Mouse (Mus musculus): ENCODE measurements around the gene Gopc. TPM values are rescaled to one million over a fixed set of nuclear protein-coding genes. Genes with fewer than 3 reads are reported as not detected.

Gopc gene
- 19.1 and 21.3 TPM in 2 replicates for polyA plus RNA-seq (2014; fragmentation: Nextera tagmentation; extraction: Ambion mirVana)

- peak within 1 kb of the TSS; percentile 88 for H3K9ac ChIP-seq (replicated peaks; ENCODE audit: low read depth, low read length)
- no peaks in the 10 kb centered on the region for H3K36me3 ChIP-seq (ENCODE audit: control insufficient read depth, insufficient read depth, low read length)
- H3K27ac ChIP-seq (ENCODE audit: low read length): peak within 1 kb of the TSS; percentile 93
- peak within 1 kb of the TSS; percentile 90 for H3K4me3 ChIP-seq (ENCODE audit: low read depth, low read length)
- no peaks in the 10 kb centered on the region for H3K9me3 ChIP-seq (ENCODE audit: control insufficient read depth, low read depth, low read length)
- 0 out of 2 replicates have a peak, but pooled peaks cover 3% of the 10 kb centered on the region for H3K4me1 ChIP-seq (ENCODE audit: control insufficient read depth, insufficient read depth, low read length)
- peak; percentile 98 for ATAC-seq (ENCODE audit: insufficient number of reproducible peaks, insufficient read depth, low FRiP score, low read depth)
- peak within 1 kb of the TSS; percentile 69 for H3K4me2 ChIP-seq (replicated peaks; ENCODE audit: low read depth, low read length)
- no peaks in the 10 kb centered on the region for H3K27me3 ChIP-seq (ENCODE audit: control insufficient read depth, insufficient read depth, low read length)
- under 1% methylated on average over 65 of the region's 71 CpGs for WGBS
Measured at GRCm38 (mm10) chr10:52381845-52382591, at the start of gene Gopc. Gopc (minus strand) TSS chr10:52382124.

GRCm38 (mm10) chr10:52430953-52431352, 49.0 kb upstream of the Gopc start:
- H3K27me3 ChIP-seq (ENCODE audit: control insufficient read depth, insufficient read depth, low read length): no peaks in the 10 kb centered on the region

DNA sequence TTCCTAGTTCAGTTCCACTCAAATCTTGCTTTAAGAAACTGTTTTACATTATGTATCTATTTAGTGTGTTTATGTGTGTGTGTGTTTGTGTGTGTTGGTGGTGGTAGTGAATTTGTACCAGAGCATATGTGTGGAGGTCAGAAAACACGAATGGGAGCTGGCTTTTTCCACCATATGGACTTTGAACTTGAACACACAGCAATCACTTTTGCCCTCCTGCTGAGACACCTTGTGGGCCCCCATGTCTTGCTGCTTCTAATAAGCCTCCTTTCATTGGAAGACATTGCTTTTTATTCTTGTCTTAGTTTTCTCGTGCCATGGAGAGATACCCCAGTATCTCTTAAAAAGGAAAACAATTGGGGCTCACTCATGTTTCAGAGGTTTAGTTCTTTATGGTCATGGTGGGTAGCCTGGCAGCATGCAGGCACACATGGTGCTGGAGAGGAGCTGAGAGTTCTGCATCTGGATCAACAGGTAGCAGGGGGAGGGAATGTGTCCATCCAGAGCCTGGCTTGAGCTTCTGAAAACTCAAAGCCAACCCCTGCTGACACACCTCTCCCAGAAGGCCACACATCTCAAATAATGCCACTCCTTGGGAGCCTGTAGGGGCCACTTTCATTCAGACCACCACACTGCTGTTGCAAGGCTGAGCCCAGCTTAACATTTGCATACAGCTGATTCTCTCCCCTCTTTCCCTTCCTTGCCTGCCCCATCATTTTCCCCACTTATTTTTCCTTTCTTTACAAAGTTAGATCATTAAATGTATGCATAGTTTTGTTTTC, 45.9 kb upstream of the Gopc start:
- H3K9me3 ChIP-seq (ENCODE audit: control insufficient read depth, low read depth, low read length): no peaks in the 10 kb centered on the region
- no peak overlapping the region for H3K9ac ChIP-seq (replicated peaks; ENCODE audit: low read depth, low read length)
- H3K36me3 ChIP-seq (ENCODE audit: control insufficient read depth, insufficient read depth, low read length): peaks cover 25% of the 10 kb centered on the region
- no peak overlapping the region for H3K4me2 ChIP-seq (replicated peaks; ENCODE audit: low read depth, low read length)
- ATAC-seq (ENCODE audit: insufficient number of reproducible peaks, insufficient read depth, low FRiP score, low read depth): no peak
- no peak overlapping the region for H3K4me3 ChIP-seq (ENCODE audit: low read depth, low read length)
- 53% methylated on average over 2 of the region's 2 CpGs for WGBS
- H3K4me1 ChIP-seq (ENCODE audit: control insufficient read depth, insufficient read depth, low read length): no peaks in the 10 kb centered on the region
- H3K27me3 ChIP-seq (ENCODE audit: control insufficient read depth, insufficient read depth, low read length): no peaks in the 10 kb centered on the region
- H3K27ac ChIP-seq (ENCODE audit: low read length): no peak overlapping the region

More at GRCm38 (mm10) chr10:52430953-52431352, 49.0 kb upstream of the Gopc start:
- Histone ChIP-seq H3K4me2 (replicated peaks; ENCODE audit: low read depth, low read length) (no peak overlapping the region), H3K4me1 (ENCODE audit: control insufficient read depth, insufficient read depth, low read length) (no peaks in the 10 kb centered on the region), H3K27ac (ENCODE audit: low read length) (no peak overlapping the region), H3K36me3 (ENCODE audit: control insufficient read depth, insufficient read depth, low read length) (peaks cover 42% of the 10 kb centered on the region), H3K9me3 (ENCODE audit: control insufficient read depth, low read depth, low read length) (no peaks in the 10 kb centered on the region), H3K4me3 (ENCODE audit: low read depth, low read length) (no peak overlapping the region), H3K9ac (replicated peaks; ENCODE audit: low read depth, low read length) (no peak overlapping the region)
- no peak for ATAC-seq (ENCODE audit: insufficient number of reproducible peaks, insufficient read depth, low FRiP score, low read depth)
- WGBS: 83% methylated on average over 1 of the region's 1 CpGs

DNA sequence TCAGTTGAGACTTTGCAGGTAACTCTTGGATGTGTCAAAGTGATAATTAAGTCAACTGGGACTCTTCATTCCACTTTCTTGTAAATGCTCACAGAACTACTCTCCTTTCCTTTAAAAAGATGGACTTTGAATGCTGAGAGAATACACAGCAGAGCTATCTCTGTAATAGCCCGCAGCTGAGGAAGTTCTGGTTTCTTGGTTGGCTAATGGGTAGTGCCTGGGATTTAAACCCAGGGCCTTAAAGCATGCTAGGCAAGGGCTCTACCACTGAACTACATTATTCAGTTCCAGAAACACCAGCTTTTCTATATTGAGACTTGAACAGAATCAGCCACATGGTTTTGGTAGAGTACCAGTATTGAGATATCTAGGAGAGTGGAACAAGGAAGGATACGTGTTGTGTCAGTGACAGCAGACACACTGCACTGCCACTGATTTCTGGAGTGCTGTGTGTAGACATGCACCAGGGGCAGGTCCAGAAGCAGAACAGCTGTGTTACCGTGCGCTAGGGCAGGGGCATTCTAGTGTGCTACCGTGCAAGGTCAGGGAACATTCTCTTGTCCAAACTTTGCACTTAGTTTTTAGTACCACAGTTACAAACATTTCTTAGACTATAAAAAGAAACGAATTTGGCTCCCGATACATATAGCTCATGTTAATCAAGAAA, 44.5 kb upstream of the Gopc start:
- no peak overlapping the region for H3K27ac ChIP-seq (ENCODE audit: low read length)
- no peaks in the 10 kb centered on the region for H3K9me3 ChIP-seq (ENCODE audit: control insufficient read depth, low read depth, low read length)
- H3K4me3 ChIP-seq (ENCODE audit: low read depth, low read length): no peak overlapping the region
- no peaks in the 10 kb centered on the region for H3K4me1 ChIP-seq (ENCODE audit: control insufficient read depth, insufficient read depth, low read length)
- peaks cover 15% of the 10 kb centered on the region for H3K36me3 ChIP-seq (ENCODE audit: control insufficient read depth, insufficient read depth, low read length)
- H3K27me3 ChIP-seq (ENCODE audit: control insufficient read depth, insufficient read depth, low read length): no peaks in the 10 kb centered on the region
- no peak overlapping the region for H3K9ac ChIP-seq (replicated peaks; ENCODE audit: low read depth, low read length)
- no peak for ATAC-seq (ENCODE audit: insufficient number of reproducible peaks, insufficient read depth, low FRiP score, low read depth)
- 77% methylated on average over 7 of the region's 7 CpGs for WGBS
- H3K4me2 ChIP-seq (replicated peaks; ENCODE audit: low read depth, low read length): no peak overlapping the region

DNA sequence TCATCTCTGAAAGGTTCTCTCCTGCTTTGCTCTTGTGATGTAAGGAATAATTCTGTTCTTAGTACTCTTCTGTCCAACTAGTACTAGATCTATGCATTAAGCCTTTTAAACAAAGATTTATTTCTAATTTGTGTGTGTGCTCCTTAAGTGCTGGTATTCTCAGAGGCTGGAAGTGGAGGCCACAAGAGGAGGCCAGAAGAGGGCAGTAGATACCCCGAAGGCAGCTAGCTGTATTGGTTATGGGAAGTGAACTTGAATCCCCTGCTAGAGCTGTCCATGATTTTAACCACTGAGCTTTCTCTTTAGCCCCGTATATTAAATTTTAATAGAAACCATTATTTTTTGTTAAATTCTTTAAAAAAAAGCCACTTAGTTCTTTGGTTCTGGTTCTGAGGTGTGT, 41.2 kb upstream of the Gopc start:
- H3K27me3 ChIP-seq (ENCODE audit: control insufficient read depth, insufficient read depth, low read length): no peaks in the 10 kb centered on the region
- H3K4me2 ChIP-seq (replicated peaks; ENCODE audit: low read depth, low read length): no peak overlapping the region
- 84% methylated on average over 2 of the region's 2 CpGs for WGBS
- ATAC-seq (ENCODE audit: insufficient number of reproducible peaks, insufficient read depth, low FRiP score, low read depth): no peak
- H3K4me3 ChIP-seq (ENCODE audit: low read depth, low read length): no peak overlapping the region
- H3K4me1 ChIP-seq (ENCODE audit: control insufficient read depth, insufficient read depth, low read length): peaks cover 13% of the 10 kb centered on the region
- H3K36me3 ChIP-seq (ENCODE audit: control insufficient read depth, insufficient read depth, low read length): peaks cover 4% of the 10 kb centered on the region; the same call in 1 of the 2 replicates
- no peaks in the 10 kb centered on the region for H3K9me3 ChIP-seq (ENCODE audit: control insufficient read depth, low read depth, low read length)
- no peak overlapping the region for H3K9ac ChIP-seq (replicated peaks; ENCODE audit: low read depth, low read length)
- no peak overlapping the region for H3K27ac ChIP-seq (ENCODE audit: low read length)

DNA sequence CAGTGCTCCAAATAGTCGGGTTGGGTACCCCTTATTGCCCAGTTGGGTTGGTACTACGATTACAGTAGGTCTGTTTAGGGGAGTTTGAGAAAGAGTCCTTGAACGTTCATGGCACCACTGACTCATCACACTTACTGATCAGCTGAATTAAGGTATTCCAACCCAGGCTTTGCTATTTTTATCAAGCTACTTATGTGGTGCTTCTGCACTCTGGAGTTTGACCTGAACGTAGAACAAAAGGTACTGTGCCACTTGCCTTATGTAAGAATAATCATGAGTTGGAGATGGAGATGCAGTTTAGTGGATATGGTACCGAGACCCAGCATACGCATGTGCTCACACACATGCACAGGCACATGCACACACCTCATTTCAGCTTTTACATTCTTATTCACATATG, 39.8 kb upstream of the Gopc start:
- Histone ChIP-seq H3K27me3 (ENCODE audit: control insufficient read depth, insufficient read depth, low read length) (no peaks in the 10 kb centered on the region), H3K4me3 (ENCODE audit: low read depth, low read length) (no peak overlapping the region), H3K4me1 (ENCODE audit: control insufficient read depth, insufficient read depth, low read length) (peaks cover 13% of the 10 kb centered on the region), H3K4me2 (replicated peaks; ENCODE audit: low read depth, low read length) (no peak overlapping the region), H3K36me3 (ENCODE audit: control insufficient read depth, insufficient read depth, low read length) (peaks cover 4% of the 10 kb centered on the region; the same call in 1 of the 2 replicates), H3K9ac (replicated peaks; ENCODE audit: low read depth, low read length) (no peak overlapping the region), H3K27ac (ENCODE audit: low read length) (no peak overlapping the region), H3K9me3 (ENCODE audit: control insufficient read depth, low read depth, low read length) (no peaks in the 10 kb centered on the region)
- WGBS: 91% methylated on average over 6 of the region's 6 CpGs
- no peak for ATAC-seq (ENCODE audit: insufficient number of reproducible peaks, insufficient read depth, low FRiP score, low read depth)

GRCm38 (mm10) chr10:52420526-52420925, 38.6 kb upstream of the Gopc start:
- 88% methylated on average over 1 of the region's 1 CpGs for WGBS
- H3K27ac ChIP-seq (ENCODE audit: low read length): no peak overlapping the region
- H3K36me3 ChIP-seq (ENCODE audit: control insufficient read depth, insufficient read depth, low read length): peaks cover 4% of the 10 kb centered on the region; the same call in 1 of the 2 replicates
- no peaks in the 10 kb centered on the region for H3K9me3 ChIP-seq (ENCODE audit: control insufficient read depth, low read depth, low read length)
- ATAC-seq (ENCODE audit: insufficient number of reproducible peaks, insufficient read depth, low FRiP score, low read depth): no peak
- H3K4me2 ChIP-seq (replicated peaks; ENCODE audit: low read depth, low read length): no peak overlapping the region
- no peaks in the 10 kb centered on the region for H3K27me3 ChIP-seq (ENCODE audit: control insufficient read depth, insufficient read depth, low read length)
- H3K4me3 ChIP-seq (ENCODE audit: low read depth, low read length): no peak overlapping the region
- peaks cover 13% of the 10 kb centered on the region for H3K4me1 ChIP-seq (ENCODE audit: control insufficient read depth, insufficient read depth, low read length)
- H3K9ac ChIP-seq (replicated peaks; ENCODE audit: low read depth, low read length): no peak overlapping the region

DNA sequence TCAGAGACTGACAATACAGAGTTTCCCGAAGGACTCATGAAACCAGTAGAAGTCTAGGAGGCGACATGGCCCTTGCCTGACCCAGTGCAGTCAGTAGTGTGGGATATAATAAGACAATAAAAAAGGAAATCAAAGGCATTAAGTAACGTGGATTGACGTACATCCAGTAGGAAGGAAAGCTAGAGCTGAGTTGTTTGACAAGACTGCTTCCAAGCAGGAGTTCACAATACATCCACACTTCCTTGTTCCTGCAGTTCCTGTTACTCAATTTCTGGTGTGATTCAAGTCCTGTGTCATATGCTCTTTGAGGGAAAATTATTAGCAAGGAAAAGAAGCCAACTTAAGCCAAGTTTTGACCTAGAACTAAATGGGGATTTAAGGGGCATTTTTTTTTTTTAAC, 37.5 kb upstream of the Gopc start:
- no peak for ATAC-seq (ENCODE audit: insufficient number of reproducible peaks, insufficient read depth, low FRiP score, low read depth)
- H3K27ac ChIP-seq (ENCODE audit: low read length): no peak overlapping the region

More for the DNA sequence above, 37.5 kb upstream of the Gopc start:
- H3K4me2 ChIP-seq (replicated peaks; ENCODE audit: low read depth, low read length): peak overlapping the region; percentile 58; the same call in 1 of the 2 replicates
- H3K9me3 ChIP-seq (ENCODE audit: control insufficient read depth, low read depth, low read length): no peaks in the 10 kb centered on the region
- no peak overlapping the region for H3K9ac ChIP-seq (replicated peaks; ENCODE audit: low read depth, low read length)
- 78% methylated on average over 4 of the region's 4 CpGs for WGBS
- H3K36me3 ChIP-seq (ENCODE audit: control insufficient read depth, insufficient read depth, low read length): peaks cover 4% of the 10 kb centered on the region; the same call in 1 of the 2 replicates
- no peaks in the 10 kb centered on the region for H3K27me3 ChIP-seq (ENCODE audit: control insufficient read depth, insufficient read depth, low read length)
- peaks cover 13% of the 10 kb centered on the region for H3K4me1 ChIP-seq (ENCODE audit: control insufficient read depth, insufficient read depth, low read length)
- peak overlapping the region; percentile 99; the same call in 1 of the 2 replicates for H3K4me3 ChIP-seq (ENCODE audit: low read depth, low read length)

All from stomach, embryonic 14.5 days (tissue).